Mouse (Mus musculus) kidney, embryonic 15.5 days (tissue): Measurements from ENCODE around the gene Napsa. TPM values are rescaled to one million over a fixed set of nuclear protein-coding genes. Genes with fewer than 3 reads are reported as not detected.

ENCODE experiments used
- ATAC-seq: fragments of 200-750 bp; cut with Nextera tagmentation; replicated peaks from 2 replicates; pipeline ENCODE4 v1.8.0; 2017; ENCODE audit warnings: moderate TSS enrichment; ENCODE audit not compliant: low FRiP score
- H3K27ac ChIP-seq: fragments of 300-500 bp; sonication (generic); 2 replicates; pipeline ENCODE4 v1.5.1; 2015; ENCODE audit warnings: mild to moderate bottlenecking, inconsistent platforms
- H3K27me3 ChIP-seq: fragments of 300-500 bp; sonication (generic); 2 replicates; pipeline ENCODE4 v1.6.1; 2015; ENCODE audit warnings: inconsistent platforms
- H3K36me3 ChIP-seq: fragments of 300-500 bp; sonication (generic); 2 replicates; pipeline ENCODE4 v1.6.1; 2015; ENCODE audit warnings: inconsistent platforms
- H3K4me1 ChIP-seq: fragments of 300-500 bp; sonication (generic); 2 replicates; pipeline ENCODE4 v1.6.1; 2015; ENCODE audit warnings: inconsistent platforms
- H3K4me2 ChIP-seq: fragments of 300-500 bp; sonication (generic); 2 replicates; pipeline ENCODE4 v1.6.1; 2015; ENCODE audit warnings: moderate library complexity, mild to moderate bottlenecking, inconsistent platforms
- H3K4me3 ChIP-seq: fragments of 300-500 bp; sonication (generic); replicated peaks from 2 replicates; pipeline ENCODE4 v1.5.1; 2015; ENCODE audit warnings: mild to moderate bottlenecking, inconsistent platforms
- H3K9ac ChIP-seq: fragments of 300-500 bp; sonication (generic); 2 replicates; pipeline ENCODE4 v1.6.1; 2015; ENCODE audit warnings: mild to moderate bottlenecking, inconsistent platforms
- H3K9me3 ChIP-seq: fragments of 300-500 bp; sonication (generic); replicated peaks from 2 replicates; pipeline ENCODE4 v1.6.1; 2016; ENCODE audit warnings: inconsistent platforms
- WGBS: fragments of 180-500 bp; shearing (Covaris S2); methylation state at CpG from one replicate; pipeline ENCODE4 v1.1.7; 2015; ENCODE audit warnings: mixed read lengths; 5-methylcytosine and 5-hydroxymethylcytosine counted together
- polyA plus RNA-seq: library from polyadenylated mRNA; unstranded; fragments of >200 nt; fragmentation: Nextera tagmentation; extraction: Ambion mirVana; gene quantifications from 2 replicates; pipeline ENCODE4 v1.2.1, GENCODE M21; 2015

Napsa gene
- polyA plus RNA-seq, 1 experiment from 2014 or later: 33.2 TPM

DNA sequence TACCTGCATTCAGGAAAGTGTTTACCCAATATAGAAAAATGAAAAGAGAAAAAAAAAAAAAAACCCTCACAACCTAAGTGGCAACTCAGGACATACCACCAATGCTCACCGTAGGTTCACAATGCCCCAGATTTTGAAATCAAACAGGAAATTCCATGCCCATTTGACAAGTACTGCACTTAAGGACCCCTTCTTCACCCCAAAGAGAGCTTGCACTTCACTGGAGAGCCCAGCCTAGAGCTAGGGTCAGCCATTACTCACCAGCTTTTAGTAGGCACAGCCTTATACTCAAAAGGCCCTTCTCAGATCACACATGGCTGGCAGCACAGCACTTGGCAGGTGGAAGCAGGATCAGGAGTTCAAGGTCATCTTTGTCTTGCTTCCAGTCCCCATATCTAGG lies 11.0 kb downstream of the Napsa start:
- ATAC-seq: no peak
- WGBS: 93% methylated on average over 1 of the region's 1 CpGs
- Histone ChIP-seq H3K4me2 (no peak overlapping the region), H3K9ac (no peak overlapping the region), H3K9me3 (no peaks in the 10 kb centered on the region), H3K4me1 (peaks cover 12% of the 10 kb centered on the region), H3K36me3 (no peaks in the 10 kb centered on the region), H3K27ac (no peak overlapping the region), H3K4me3 (no peak overlapping the region), H3K27me3 (peaks cover 53% of the 10 kb centered on the region)

DNA sequence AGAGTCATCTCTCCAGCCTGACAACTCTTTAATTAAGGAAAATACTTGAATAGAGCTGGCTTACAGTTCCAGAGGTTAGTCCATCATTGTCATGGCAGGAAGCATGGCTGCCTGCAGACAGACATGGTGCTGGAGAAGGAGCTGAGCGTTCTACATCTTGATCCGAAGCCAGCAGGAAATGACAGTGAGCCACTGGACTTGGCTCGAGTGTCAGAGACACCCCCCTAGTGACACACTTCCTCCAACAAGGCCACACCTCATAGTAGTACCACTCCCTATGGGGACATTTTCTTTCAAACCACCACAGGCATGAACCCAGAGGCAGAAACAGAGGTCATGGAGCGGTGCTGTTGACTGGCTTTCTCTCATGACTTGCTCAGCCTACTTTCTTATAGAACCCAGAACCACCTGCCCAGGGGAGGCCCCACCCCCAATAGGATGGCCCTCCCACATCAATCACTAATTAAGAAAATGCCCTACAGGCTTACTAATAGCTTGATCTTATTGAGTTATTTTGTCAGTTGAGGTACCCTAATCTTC lies 12.2 kb downstream of the Napsa start:
- no peak overlapping the region for H3K9ac ChIP-seq

DNA sequence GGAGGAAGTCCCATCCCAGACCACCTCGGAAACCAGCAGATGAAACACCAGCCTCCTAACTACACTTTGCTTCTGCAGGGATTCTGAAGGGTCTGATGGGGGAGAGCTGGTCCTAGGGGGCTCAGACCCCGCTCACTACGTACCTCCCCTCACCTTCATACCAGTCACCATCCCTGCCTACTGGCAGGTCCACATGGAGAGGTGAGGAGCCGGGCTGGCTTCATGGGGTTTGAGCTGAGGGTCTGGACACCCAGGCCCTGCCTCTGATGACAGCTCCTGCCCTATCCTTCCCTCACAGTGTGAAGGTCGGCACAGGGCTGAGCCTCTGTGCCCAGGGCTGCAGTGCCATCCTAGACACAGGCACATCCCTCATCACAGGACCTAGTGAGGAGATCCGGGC lies 12.7 kb downstream of the Napsa start:
- H3K36me3 ChIP-seq: no peaks in the 10 kb centered on the region
- WGBS: 90% methylated on average over 6 of the region's 6 CpGs
- no peak overlapping the region for H3K4me3 ChIP-seq
- no peaks in the 10 kb centered on the region for H3K9me3 ChIP-seq
- H3K4me1 ChIP-seq: peaks cover 29% of the 10 kb centered on the region
- no peak overlapping the region for H3K9ac ChIP-seq
- no peak for ATAC-seq
- no peak overlapping the region for H3K4me2 ChIP-seq
- peaks cover 70% of the 10 kb centered on the region for H3K27me3 ChIP-seq
- H3K27ac ChIP-seq: no peak overlapping the region

More for the DNA sequence above, 12.2 kb downstream of the Napsa start:
- peaks cover 24% of the 10 kb centered on the region for H3K4me1 ChIP-seq
- H3K4me2 ChIP-seq: no peak overlapping the region
- no peak overlapping the region for H3K27ac ChIP-seq
- peaks cover 64% of the 10 kb centered on the region for H3K27me3 ChIP-seq
- H3K9me3 ChIP-seq: no peaks in the 10 kb centered on the region
- no peak for ATAC-seq
- no peak overlapping the region for H3K4me3 ChIP-seq
- no peaks in the 10 kb centered on the region for H3K36me3 ChIP-seq
- 78% methylated on average over 4 of the region's 4 CpGs for WGBS

DNA sequence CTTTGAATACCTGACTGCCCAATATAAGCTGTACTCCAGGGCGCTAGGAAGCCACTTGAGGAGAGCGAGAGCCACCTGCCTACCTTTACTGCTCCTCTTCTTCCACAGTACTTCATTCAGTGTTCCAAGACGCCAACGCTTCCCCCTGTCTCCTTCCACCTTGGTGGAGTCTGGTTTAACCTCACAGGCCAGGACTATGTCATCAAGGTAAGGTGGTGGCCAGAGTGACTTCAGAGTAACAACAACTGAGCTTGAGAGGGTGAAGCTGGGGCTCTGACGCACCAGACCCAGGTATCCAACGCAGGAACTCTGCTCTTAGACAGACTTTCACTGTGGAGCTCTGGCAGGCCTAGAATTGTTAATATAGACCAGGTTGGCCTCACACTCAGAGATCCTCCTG lies 13.4 kb downstream of the Napsa start:
- Histone ChIP-seq H3K27ac (no peak overlapping the region), H3K36me3 (no peaks in the 10 kb centered on the region), H3K9me3 (no peaks in the 10 kb centered on the region), H3K9ac (no peak overlapping the region), H3K27me3 (peaks cover 75% of the 10 kb centered on the region), H3K4me3 (no peak overlapping the region), H3K4me2 (no peak overlapping the region), H3K4me1 (peaks cover 35% of the 10 kb centered on the region)
- 95% methylated on average over 6 of the region's 6 CpGs for WGBS
- ATAC-seq: no peak

DNA sequence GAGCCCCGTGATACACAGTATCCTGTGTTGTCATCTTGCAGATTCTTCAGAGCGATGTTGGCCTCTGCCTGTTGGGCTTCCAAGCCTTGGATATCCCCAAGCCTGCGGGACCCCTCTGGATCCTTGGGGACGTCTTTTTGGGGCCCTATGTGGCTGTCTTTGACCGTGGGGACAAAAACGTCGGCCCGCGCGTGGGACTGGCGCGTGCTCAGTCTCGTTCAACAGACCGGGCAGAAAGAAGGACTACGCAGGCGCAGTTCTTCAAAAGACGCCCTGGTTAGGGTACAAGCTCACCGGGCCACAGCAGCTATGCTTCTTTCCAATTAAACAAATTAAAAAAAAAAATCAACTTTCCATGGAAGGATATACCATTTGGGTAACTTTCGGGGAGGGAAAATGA lies 14.3 kb downstream of the Napsa start:
- Histone ChIP-seq H3K27me3 (peaks cover 76% of the 10 kb centered on the region), H3K9me3 (no peaks in the 10 kb centered on the region), H3K4me2 (peak overlapping the region; percentile 61), H3K27ac (no peak overlapping the region), H3K4me1 (peaks cover 44% of the 10 kb centered on the region), H3K4me3 (peak overlapping the region; percentile 34), H3K9ac (no peak overlapping the region), H3K36me3 (no peaks in the 10 kb centered on the region)
- 15% methylated on average over 19 of the region's 19 CpGs for WGBS
- ATAC-seq: no peak

DNA sequence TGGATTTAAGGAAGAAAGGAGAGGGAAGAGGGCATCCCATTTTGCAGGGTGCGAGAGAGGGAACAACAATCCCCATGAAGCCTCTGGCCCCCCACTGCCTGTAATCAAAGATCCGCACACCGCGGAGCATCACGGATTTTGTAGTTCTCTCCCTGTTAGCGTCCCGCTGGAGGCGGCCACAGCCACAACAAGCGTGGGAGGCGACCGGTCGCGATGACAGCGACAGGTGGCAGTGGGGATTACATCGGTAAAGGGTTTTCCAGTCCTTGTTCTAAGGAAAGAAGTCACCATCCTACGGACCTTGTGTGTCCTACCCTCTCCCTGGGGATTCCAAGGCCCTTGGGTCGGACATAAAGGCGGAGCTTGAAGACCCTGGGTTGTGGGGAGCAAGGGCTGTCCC lies 14.8 kb downstream of the Napsa start:
- peak overlapping the region; percentile 34 for H3K4me3 ChIP-seq
- H3K4me1 ChIP-seq: peaks cover 46% of the 10 kb centered on the region
- H3K27me3 ChIP-seq: peaks cover 80% of the 10 kb centered on the region
- 0 out of 2 replicates have a peak overlapping the region, but pooled peaks have one; percentile 7 for H3K9ac ChIP-seq
- no peak overlapping the region for H3K27ac ChIP-seq
- WGBS: under 1% methylated on average over 18 of the region's 18 CpGs
- peak overlapping the region; percentile 61 for H3K4me2 ChIP-seq
- H3K36me3 ChIP-seq: no peaks in the 10 kb centered on the region
- ATAC-seq: no peak
- no peaks in the 10 kb centered on the region for H3K9me3 ChIP-seq

DNA sequence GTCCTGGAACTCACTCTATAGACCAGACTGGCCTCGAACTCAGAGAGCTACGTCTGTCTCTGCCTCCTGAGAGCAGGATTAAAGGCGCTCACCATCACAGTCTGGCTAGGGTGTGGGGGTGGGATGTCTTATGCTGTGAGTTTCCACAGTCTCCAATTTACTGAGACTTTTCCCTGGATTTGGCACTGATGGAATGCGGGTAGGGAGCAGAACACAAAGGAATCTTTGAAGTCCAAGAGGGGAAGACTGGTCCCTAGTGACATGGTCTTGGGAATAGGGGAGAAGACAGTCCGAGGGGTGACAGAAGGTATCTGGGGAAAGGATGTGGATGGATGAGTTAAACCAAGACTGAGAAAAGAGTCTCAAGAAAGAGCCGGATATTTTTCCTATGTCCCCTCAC lies 15.5 kb downstream of the Napsa start:
- Histone ChIP-seq H3K9me3 (no peaks in the 10 kb centered on the region), H3K36me3 (no peaks in the 10 kb centered on the region), H3K4me1 (peaks cover 46% of the 10 kb centered on the region), H3K27me3 (peaks cover 85% of the 10 kb centered on the region), H3K27ac (no peak overlapping the region), H3K9ac (no peak overlapping the region), H3K4me2 (peak overlapping the region; percentile 97), H3K4me3 (no peak overlapping the region; the same call in 1 of the 2 replicates)
- no peak for ATAC-seq
- WGBS: 38% methylated on average over 6 of the region's 6 CpGs

DNA sequence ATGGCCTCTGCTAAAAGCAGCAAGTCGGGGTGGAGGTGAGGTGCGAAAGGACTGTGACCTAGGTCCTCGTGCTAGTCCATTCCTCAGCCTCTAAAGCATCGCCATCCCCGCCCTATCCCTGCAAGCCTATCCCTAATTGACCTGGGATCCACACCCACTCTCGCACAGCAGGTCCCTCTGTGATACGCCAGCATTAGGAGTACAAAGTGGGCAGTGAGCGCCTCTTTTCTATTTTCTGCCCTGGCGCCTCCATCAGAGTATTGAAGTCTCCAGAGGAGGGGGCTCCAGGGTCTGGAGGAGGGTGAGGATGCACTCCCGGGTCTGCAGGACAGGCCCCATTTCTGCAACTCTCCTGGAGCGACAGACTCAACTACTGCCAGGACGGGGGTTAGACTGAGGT lies 16.2 kb downstream of the Napsa start:
- no peak for ATAC-seq
- no peak overlapping the region for H3K9ac ChIP-seq
- no peaks in the 10 kb centered on the region for H3K36me3 ChIP-seq
- H3K4me2 ChIP-seq: peak overlapping the region; percentile 97
- H3K27me3 ChIP-seq: peaks cover 91% of the 10 kb centered on the region
- 4% methylated on average over 12 of the region's 12 CpGs for WGBS
- no peaks in the 10 kb centered on the region for H3K9me3 ChIP-seq
- H3K4me3 ChIP-seq: peak overlapping the region; percentile 56
- H3K27ac ChIP-seq: no peak overlapping the region
- H3K4me1 ChIP-seq: peaks cover 50% of the 10 kb centered on the region

DNA sequence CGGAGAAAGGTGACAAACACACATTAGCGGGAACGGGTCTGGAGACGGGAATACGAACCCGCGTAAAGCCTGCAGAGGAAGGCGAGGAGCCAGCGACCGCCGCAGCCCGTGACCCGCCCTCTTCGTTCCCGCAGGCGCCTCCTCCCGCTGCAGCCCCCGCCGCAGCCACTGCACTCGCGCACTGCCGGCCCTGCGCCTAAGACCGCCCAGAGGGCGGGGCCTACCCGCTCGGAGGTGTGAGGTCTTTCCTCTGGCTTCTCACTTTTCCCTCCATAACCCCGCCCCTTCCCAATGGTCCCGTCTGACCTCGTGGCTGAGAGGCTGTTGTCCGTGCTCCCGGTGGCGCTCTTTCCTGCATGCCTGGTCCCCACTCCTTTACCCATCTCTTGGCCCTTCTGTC lies 17.0 kb downstream of the Napsa start:
- WGBS: under 1% methylated on average over 27 of the region's 33 CpGs
- Histone ChIP-seq H3K27me3 (peaks cover 98% of the 10 kb centered on the region), H3K4me3 (peak overlapping the region; percentile 56), H3K9me3 (no peaks in the 10 kb centered on the region), H3K9ac (peak overlapping the region; percentile 26; the same call in 1 of the 2 replicates), H3K27ac (no peak overlapping the region), H3K36me3 (no peaks in the 10 kb centered on the region), H3K4me1 (peaks cover 56% of the 10 kb centered on the region), H3K4me2 (peak overlapping the region; percentile 97)
- ATAC-seq: peak; percentile 30

DNA sequence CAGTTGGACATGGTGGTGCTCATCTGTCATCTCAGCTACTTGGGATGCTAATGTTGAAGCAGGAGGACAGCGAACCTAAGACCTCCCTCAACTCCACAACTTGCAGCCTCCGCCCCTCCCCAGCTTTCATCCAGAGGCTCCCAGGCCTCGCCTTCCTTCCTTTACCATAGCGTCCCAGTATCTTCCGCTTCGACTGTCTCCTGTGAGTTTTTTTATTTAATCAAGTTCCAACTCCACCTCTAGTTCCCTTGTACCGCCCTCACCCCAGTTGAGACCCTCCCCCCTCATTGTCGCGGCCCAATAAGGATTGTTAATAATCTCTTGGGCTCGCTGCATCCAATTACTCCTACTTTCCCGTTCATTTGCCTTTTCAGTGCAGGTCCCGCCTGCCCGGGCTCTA lies 17.8 kb downstream of the Napsa start:
- Histone ChIP-seq H3K4me2 (peak overlapping the region; percentile 97), H3K36me3 (no peaks in the 10 kb centered on the region), H3K9me3 (no peaks in the 10 kb centered on the region), H3K27ac (no peak overlapping the region), H3K4me1 (peaks cover 58% of the 10 kb centered on the region), H3K27me3 (peaks cover 92% of the 10 kb centered on the region), H3K9ac (no peak overlapping the region), H3K4me3 (peak overlapping the region; percentile 56)
- 4% methylated on average over 13 of the region's 13 CpGs for WGBS
- no peak for ATAC-seq

DNA sequence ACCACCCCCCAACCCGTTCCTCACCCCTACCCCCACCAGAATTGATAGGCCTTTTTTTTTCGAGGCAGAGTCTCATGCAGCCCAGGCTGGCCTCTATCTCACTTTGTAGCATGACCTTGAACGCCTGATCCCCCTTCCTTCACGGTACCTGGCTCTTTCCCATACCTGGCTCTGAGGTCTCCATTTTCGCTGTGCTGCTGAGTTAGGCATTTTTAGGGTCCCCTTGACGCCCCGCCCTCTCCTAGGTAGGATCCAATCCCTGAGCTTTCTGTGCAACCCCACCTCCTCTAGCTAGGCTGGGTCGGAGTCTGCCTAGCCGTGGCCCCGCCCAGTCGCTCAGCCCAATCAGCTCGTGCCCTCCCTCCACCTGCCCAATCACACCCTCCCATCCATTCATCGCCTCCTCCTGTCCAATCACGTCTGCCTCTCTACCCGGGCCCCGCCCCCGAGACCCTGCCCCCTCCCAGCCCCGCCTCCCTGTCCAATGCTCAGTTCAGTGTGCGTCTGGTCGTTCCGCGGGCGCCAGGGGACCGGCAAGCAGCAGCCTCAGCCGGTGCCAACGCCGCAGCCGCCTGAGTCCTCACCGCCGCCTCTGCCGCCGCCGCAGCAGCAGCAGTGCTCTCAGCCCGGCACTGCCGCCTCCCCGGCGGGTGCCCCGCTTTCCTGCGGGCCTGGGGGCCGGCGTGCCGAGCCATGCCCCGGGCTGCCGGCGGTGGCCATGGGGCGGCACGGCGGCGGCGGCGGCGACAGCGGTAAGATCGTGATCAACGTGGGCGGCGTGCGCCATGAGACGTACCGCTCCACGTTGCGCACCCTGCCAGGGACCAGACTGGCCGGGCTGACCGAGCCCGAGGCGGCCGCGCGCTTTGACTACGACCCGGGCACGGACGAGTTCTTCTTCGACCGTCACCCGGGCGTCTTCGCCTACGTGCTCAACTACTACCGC lies 18.5 kb downstream of the Napsa start, which contains the start of gene Kcnc3:
Gene Kcnc3, plus strand, starts transcription at position 263 of the 946 bp plus-strand sequence.
- no peaks in the 10 kb centered on the region for H3K9me3 ChIP-seq
- H3K4me2 ChIP-seq: peak within 1 kb of the TSS; percentile 97
- under 1% methylated on average over 79 of the region's 80 CpGs for WGBS
- peak within 1 kb of the TSS; percentile 48; the same call in 1 of the 2 replicates for H3K9ac ChIP-seq
- H3K27ac ChIP-seq: no peak within 1 kb of the TSS
- peak within 1 kb of the TSS; percentile 56 for H3K4me3 ChIP-seq
- H3K36me3 ChIP-seq: no peaks in the 10 kb centered on the region
- peaks cover 85% of the 10 kb centered on the region for H3K27me3 ChIP-seq
- H3K4me1 ChIP-seq: peaks cover 58% of the 10 kb centered on the region
- peak; percentile 90 for ATAC-seq
